Mouse (Mus musculus) gastrocnemius, postnatal 4 days (tissue): ENCODE measurements around the gene Vmn1r231. TPM values are rescaled to one million over a fixed set of nuclear protein-coding genes. Genes with fewer than 3 reads are reported as not detected.

Source experiments
- DNase-seq, 2 experiments: peaks; one replicate each; pipeline ENCODE4 v3.0.0; 2021 to 2022; ENCODE audit warnings: low spot score in 2 of 2, mixed read lengths in 2 of 2
- long read RNA-seq, 2 experiments: library from polyadenylated mRNA; stranded (forward); transcript quantifications; one replicate each; pipeline ENCODE4 v2.0.0; 2021
- total RNA-seq, 2 experiments: library from RNA; stranded (reverse); gene quantifications; 2 replicates each; pipeline ENCODE4 v1.2.3; 2021

The Vmn1r231 gene
- total RNA-seq, result not detected
- long read RNA-seq, experiment 1, result 0 reads
- long read RNA-seq, experiment 2, result 0 reads

DNA sequence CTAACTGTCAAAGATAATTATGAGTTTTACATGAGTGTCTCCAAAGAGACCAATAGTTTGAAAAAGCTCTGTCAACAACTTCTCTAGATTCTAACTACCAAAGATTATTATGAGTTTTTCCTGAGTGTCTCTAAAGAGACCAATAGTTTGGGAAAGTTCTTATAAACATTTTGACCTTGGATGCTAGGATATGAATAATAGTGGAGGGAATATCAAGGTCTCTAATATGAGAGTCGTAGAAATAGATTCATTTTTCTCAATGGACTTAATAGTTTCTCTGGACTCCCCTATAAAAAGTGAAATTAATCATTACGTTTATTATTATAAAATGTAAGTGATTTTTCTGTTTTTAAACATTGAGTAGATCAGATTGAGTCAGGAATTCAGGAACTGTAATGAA, at the start of gene Vmn1r231:
Gene Vmn1r231, minus strand, starts transcription at position 101 of the 400 bp plus-strand sequence.
- no peak for DNase-seq

DNA sequence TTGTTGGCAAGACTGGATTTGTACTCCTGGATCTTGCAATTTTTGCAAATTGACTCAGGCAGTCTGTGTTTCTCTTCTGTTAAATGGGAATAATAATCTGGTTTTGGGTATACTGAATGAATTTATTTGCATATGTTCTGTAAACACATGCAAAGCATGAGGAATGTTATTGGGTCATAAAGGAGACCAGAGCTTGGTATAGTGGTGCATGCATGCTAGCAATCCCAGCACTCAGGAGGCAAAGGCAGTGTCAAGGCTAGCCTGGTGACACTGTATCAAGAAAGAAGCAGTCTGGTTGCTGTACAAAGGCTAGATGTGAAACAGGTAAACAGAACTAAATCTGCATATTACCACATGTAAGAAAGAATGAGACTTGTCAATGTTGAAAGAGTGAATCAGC, 41.7 kb upstream of the Vmn1r231 start:
- DNase-seq, result no peak

DNA sequence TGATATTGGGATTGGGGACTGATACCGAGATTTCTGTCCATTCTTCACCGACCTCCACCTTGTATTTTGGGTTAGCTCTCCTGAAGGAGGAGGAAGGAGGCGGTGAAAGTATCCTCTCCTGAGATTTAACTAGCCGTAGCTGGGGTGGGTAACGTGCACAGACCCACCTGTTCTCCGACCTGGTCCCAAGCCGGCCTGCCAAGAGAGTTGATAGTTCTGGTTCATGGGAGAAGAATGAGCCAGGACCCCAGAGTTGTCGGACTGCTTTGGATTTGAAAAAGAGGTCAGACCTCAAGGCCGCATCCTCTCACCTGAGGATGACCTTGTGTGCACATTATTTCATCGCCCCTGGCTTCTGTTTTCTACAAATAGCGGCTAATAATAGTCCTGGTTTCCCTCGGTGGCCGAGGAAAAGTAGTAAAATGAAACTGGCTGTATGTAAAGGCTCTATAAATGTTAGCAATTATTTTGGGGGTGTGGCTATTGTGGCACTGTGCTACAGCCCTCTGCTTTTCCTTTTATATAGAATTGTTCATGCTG, 41.2 kb upstream of the Vmn1r231 start:
- peak in 1 of 2 experiments; percentile 14 for DNase-seq

DNA sequence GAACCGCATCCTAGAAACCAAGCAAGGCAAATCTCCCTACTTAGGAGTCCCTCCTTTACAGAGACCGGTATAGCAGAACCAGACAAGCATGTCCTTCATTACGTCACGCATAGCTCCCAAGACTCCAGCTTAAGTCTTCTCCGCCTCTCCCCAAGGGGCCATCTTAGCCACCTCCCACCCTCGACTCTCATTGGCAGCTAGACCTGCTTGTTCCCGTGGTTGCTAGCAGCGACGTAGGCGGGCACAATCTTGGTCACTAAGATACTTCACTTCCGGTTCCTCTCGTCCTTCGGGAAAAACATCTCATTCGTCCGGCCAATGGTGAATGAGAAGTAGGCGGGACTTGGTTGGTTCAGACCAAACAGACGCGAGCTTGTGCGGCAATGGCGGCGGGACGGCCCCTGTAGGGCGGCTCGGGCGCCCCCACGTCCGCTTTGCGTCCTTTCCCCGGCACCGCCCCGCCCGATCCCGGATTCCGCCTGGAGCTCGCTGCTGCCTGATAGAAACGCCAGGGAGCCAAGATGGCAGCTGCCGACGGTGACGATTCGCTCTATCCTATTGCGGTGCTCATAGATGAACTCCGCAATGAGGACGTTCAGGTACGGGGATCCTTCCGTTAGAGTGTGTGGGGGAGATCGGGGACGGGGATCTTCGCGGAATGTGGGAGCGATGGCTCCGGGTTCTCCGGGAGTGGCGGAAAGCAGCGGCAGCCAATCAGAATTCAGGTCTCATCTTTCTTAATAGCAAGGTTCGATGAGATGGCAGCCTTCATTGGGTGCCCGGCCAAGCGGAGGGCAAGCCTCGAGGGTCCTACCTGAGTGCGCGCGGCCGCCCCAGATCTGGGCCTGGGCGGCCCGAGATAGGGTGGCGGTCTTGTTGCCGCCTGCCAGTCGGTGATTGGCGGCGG, 40.3 kb upstream of the Vmn1r231 start, which contains the start of gene Ppp2r1a:
Gene Ppp2r1a, plus strand, starts transcription at position 327 of the 907 bp plus-strand sequence.
- peak; percentile 97 for DNase-seq

- no peak for DNase-seq
Measured at GRCm38 (mm10) chr17:20944226-20944625, 39.3 kb upstream of the Vmn1r231 start.

DNA sequence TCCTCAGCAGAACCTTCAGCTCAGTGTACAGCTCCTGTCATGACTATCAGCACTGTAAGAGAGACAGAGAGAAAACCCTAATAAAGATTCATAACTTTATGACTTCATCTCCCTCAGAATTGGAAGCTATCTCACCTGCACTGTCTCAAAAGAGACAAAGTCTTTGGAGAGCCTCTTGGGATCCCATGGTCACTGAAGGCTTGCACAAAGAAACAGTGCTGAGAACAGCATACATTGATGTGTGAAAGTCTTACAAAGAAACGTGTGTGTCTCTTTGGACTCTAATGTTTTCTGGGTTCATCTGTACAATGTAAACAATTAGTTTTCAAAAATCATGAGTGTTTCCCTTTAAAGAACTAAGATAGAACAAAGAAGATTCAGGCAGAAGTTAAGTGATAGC, 14.7 kb upstream of the Vmn1r231 start, which contains the start of gene Vmn1r232:
Gene Vmn1r232, minus strand, starts transcription at position 101 of the 400 bp plus-strand sequence.
- DNase-seq, result no peak

DNA sequence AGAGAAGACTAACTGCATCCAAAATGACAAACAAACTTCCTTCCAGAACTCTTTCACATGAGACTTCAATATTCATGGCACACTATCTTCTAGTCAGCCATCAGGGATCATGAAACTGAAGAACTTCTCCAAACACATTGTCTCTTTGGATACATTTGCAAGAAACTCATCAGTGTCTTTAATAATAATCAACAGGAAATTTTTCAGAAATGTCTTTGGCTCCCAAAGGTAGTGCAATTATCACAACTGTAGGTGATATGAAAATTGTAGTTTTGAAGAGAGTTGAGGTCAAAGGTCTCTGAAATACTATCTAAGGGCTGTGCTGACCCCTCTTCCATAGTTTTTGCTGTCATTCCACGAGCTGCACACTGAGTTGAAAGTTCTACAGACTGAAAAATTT, 64.7 kb downstream of the Vmn1r231 start, which contains the start of gene Vmn1r230:
Gene Vmn1r230, plus strand, starts transcription at position 301 of the 400 bp plus-strand sequence.
- no peak for DNase-seq

Other genes starting within 250 kb of the Vmn1r231 start
- gene Vmn1r226, start 222.2 kb downstream of the Vmn1r231 start, total RNA-seq, result not detected
- gene Vmn1r227, start 175.2 kb downstream of the Vmn1r231 start, total RNA-seq, result not detected
- not detected for gene Vmn1r228, start 118.9 kb downstream of the Vmn1r231 start, total RNA-seq
- not detected for gene Vmn1r229, start 93.5 kb downstream of the Vmn1r231 start, total RNA-seq
- not detected for gene Vmn1r230, start 64.6 kb downstream of the Vmn1r231 start, total RNA-seq
- not detected for gene Vmn1r232, start 14.6 kb upstream of the Vmn1r231 start, total RNA-seq
- gene Ppp2r1a, start 40.2 kb upstream of the Vmn1r231 start, total RNA-seq, result 100 to 1,000 TPM; 190 to 213 TPM
- gene Vmn1r233, start 91.4 kb upstream of the Vmn1r231 start, total RNA-seq, result not detected
- gene Zfp160, start 103.8 kb upstream of the Vmn1r231 start, total RNA-seq, result 10 to 100 TPM; 16.3 to 19.8 TPM